Mouse (Mus musculus) liver, adult 2 months (tissue): ENCODE results near the gene BC004004. TPM values are rescaled to one million over a fixed set of nuclear protein-coding genes. Genes with fewer than 3 reads are reported as not detected.
A peak's percentile ranks its signal among the peaks of the same experiment; 100 is the strongest.

Source experiments
- DNase-seq: peaks from one replicate; pipeline ENCODE4 v3.0.0-alpha.2; 2011; ENCODE audit warnings: low read depth, low spot score; ENCODE audit errors: extremely low read depth
- H3K27ac ChIP-seq: fragments of 200-500 bp; replicated peaks from 2 replicates; pipeline ENCODE4 v1.5.1; 2012; ENCODE audit warnings: low read depth, mild to moderate bottlenecking, control low read depth, inconsistent platforms, low read length; ENCODE audit not compliant: insufficient read depth
- H3K27me3 ChIP-seq: fragments of 200-500 bp; 2 replicates; pipeline ENCODE4 v1.6.1; 2012; ENCODE audit warnings: mild to moderate bottlenecking, moderate library complexity, low read length, inconsistent platforms; ENCODE audit not compliant: control insufficient read depth, insufficient read depth
- H3K36me3 ChIP-seq: fragments of 200-500 bp; 2 replicates; pipeline ENCODE4 v1.6.1; 2012; ENCODE audit warnings: low read length, inconsistent platforms; ENCODE audit not compliant: control insufficient read depth, insufficient read depth
- H3K4me1 ChIP-seq: fragments of 200-500 bp; 2 replicates; pipeline ENCODE4 v1.6.1; 2011; ENCODE audit warnings: low read length; ENCODE audit not compliant: control insufficient read depth, insufficient read depth
- H3K4me3 ChIP-seq: fragments of 200-500 bp; 2 replicates; pipeline ENCODE4 v1.5.1; 2011; ENCODE audit warnings: low read depth, mild to moderate bottlenecking, control low read depth, low read length, moderate library complexity; ENCODE audit not compliant: insufficient read depth
- H3K79me2 ChIP-seq: fragments of 200-500 bp; 2 replicates; pipeline ENCODE4 v1.6.1; 2012; ENCODE audit warnings: inconsistent platforms, mild to moderate bottlenecking, low read length, moderate library complexity; ENCODE audit not compliant: control insufficient read depth, insufficient read depth
- H3K9ac ChIP-seq: fragments of 200-500 bp; 2 replicates; pipeline ENCODE4 v1.6.1; 2012; ENCODE audit warnings: low read depth, mild to moderate bottlenecking, control low read depth, inconsistent platforms, low read length
- CTCF ChIP-seq: fragments of 200-500 bp; IDR thresholded peaks from 2 replicates; pipeline ENCODE4 v1.5.1; 2011; ENCODE audit warnings: low read depth, low read length, control low read depth
- POLR2A ChIP-seq: fragments of 200-500 bp; IDR thresholded peaks from 2 replicates; pipeline ENCODE4 v1.6.1; 2011; ENCODE audit warnings: low read length, control low read depth; ENCODE audit not compliant: insufficient read depth; ENCODE audit errors: extremely low read depth
- WGBS: fragments of 180-500 bp; shearing (Covaris S2); methylation state at CpG from one replicate; pipeline ENCODE4 v1.1.7; 2018; 5-methylcytosine and 5-hydroxymethylcytosine counted together
- polyA plus RNA-seq: library from polyadenylated mRNA; depleted of rRNA; stranded (reverse); fragments of >200 nt; gene quantifications from 2 replicates; pipeline ENCODE4 v1.2.3, GENCODE M21; 2012
- total RNA-seq: library from RNA; depleted of rRNA; stranded (reverse); fragments of >200 nt; gene quantifications from 2 replicates; pipeline ENCODE4 v1.2.3, GENCODE M21; 2014

Gene BC004004
- total and polyA plus RNA-seq, 2 experiments: 85.9 to 113 TPM

GRCm38 (mm10) chr17:29327691-29328090 lies 59.1 kb downstream of the BC004004 start:
- Histone ChIP-seq H3K4me1 (no peaks in the 10 kb centered on the region), H3K27me3 (no peaks in the 10 kb centered on the region), H3K4me3 (no peak overlapping the region), H3K27ac (no peak overlapping the region), H3K36me3 (no peaks in the 10 kb centered on the region), H3K79me2 (no peaks in the 10 kb centered on the region), H3K9ac (no peak overlapping the region)
- TF ChIP-seq CTCF (no peak), POLR2A (no peak)
- DNase-seq: no peak
- WGBS: 93% methylated on average over 9 of the region's 9 CpGs

GRCm38 (mm10) chr17:29330221-29330620 lies 61.6 kb downstream of the BC004004 start:
- H3K9ac ChIP-seq: no peak overlapping the region
- H3K36me3 ChIP-seq: 0 out of 2 replicates have a peak, but pooled peaks cover 1% of the 10 kb centered on the region
- no peak overlapping the region for H3K27ac ChIP-seq
- H3K79me2 ChIP-seq: no peaks in the 10 kb centered on the region
- no peak overlapping the region for H3K4me3 ChIP-seq
- no peak for TF ChIP-seq CTCF
- TF ChIP-seq POLR2A: no peak
- H3K4me1 ChIP-seq: no peaks in the 10 kb centered on the region
- DNase-seq: no peak
- no peaks in the 10 kb centered on the region for H3K27me3 ChIP-seq
- WGBS: 86% methylated on average over 3 of the region's 3 CpGs

GRCm38 (mm10) chr17:29330671-29331410 lies 62.3 kb downstream of the BC004004 start:
- WGBS: 35% methylated on average over 5 of the region's 5 CpGs
- no peak overlapping the region for H3K9ac ChIP-seq

GRCm38 (mm10) chr17:29332186-29332685 lies 63.6 kb downstream of the BC004004 start:
- TF ChIP-seq POLR2A (no peak), CTCF (no peak)
- WGBS: 84% methylated on average over 4 of the region's 4 CpGs
- H3K4me3 ChIP-seq: no peak overlapping the region
- DNase-seq: no peak
- H3K4me1 ChIP-seq: no peaks in the 10 kb centered on the region
- peaks cover 8% of the 10 kb centered on the region; the same call in 1 of the 2 replicates for H3K36me3 ChIP-seq
- no peak overlapping the region for H3K27ac ChIP-seq
- H3K79me2 ChIP-seq: no peaks in the 10 kb centered on the region
- no peaks in the 10 kb centered on the region for H3K27me3 ChIP-seq
- no peak overlapping the region for H3K9ac ChIP-seq

More at GRCm38 (mm10) chr17:29330671-29331410, 62.3 kb downstream of the BC004004 start:
- H3K27ac ChIP-seq: no peak overlapping the region
- H3K27me3 ChIP-seq: no peaks in the 10 kb centered on the region
- H3K4me1 ChIP-seq: no peaks in the 10 kb centered on the region
- TF ChIP-seq CTCF: no peak
- no peak for TF ChIP-seq POLR2A
- DNase-seq: peak; percentile 37
- H3K4me3 ChIP-seq: no peak overlapping the region
- H3K79me2 ChIP-seq: no peaks in the 10 kb centered on the region
- 0 out of 2 replicates have a peak, but pooled peaks cover 2% of the 10 kb centered on the region for H3K36me3 ChIP-seq

GRCm38 (mm10) chr17:29336266-29336990 lies 67.8 kb downstream of the BC004004 start:
- no peak for TF ChIP-seq CTCF
- TF ChIP-seq POLR2A: no peak
- Histone ChIP-seq H3K27me3 (no peaks in the 10 kb centered on the region), H3K36me3 (peaks cover 10% of the 10 kb centered on the region), H3K4me3 (no peak overlapping the region), H3K79me2 (no peaks in the 10 kb centered on the region), H3K27ac (no peak overlapping the region), H3K4me1 (peaks cover under 1% of the 10 kb centered on the region; the same call in 1 of the 2 replicates), H3K9ac (no peak overlapping the region)
- WGBS: 90% methylated on average over 19 of the region's 19 CpGs
- DNase-seq: no peak
